Mouse (Mus musculus): ENCODE results near the gene Nat8f1. TPM values are rescaled to one million over a fixed set of nuclear protein-coding genes. Genes with fewer than 3 reads are reported as not detected.
"Not testable (repeated sequence)": the region's sequence is repeated elsewhere in the genome, so short reads cannot be mapped to it uniquely, and the experiment has no call there.

The Nat8f1 gene
- total and polyA plus RNA-seq, 2 experiments from 2014 or later, result 15.8 to 20.7 TPM

DNA sequence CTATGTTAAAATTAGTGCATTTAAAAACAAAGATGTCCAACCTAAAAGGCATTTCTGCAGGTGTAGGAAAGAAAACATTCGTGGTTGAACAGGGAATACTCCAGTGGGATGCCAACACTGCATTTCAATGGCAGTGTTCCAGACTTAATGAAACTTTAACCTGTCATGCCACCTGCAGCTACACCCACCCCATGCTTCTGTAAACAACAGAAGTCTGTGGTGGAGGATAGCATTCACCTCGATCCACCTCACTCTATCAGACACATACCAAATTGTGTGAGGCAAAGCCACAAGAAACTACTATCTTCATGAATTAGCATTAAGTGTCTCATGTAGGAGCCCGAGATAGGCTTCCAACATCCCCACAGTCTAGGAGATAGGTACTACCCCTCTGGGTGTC, 7.1 kb downstream of the Nat8f1 start:
- H3K9ac ChIP-seq (replicated peaks; ENCODE audit: low read length), result no peak overlapping the region
- 74% methylated on average over 3 of the region's 3 CpGs for WGBS
- no peak for DNase-seq (ENCODE audit: low spot score)
- TF ChIP-seq CTCF (IDR thresholded peaks at IDR 0.05; ENCODE audit: low read depth), result no peak
- H3K27ac ChIP-seq, result no peak overlapping the region; the same call in 1 of the 2 replicates
- no peak overlapping the region for H3K4me3 ChIP-seq (ENCODE audit: low read length)
- H3K27me3 ChIP-seq (ENCODE audit: insufficient read depth, low read length), result no peaks in the 10 kb centered on the region
- H3K4me1 ChIP-seq (ENCODE audit: insufficient read depth, low read length), result no peaks in the 10 kb centered on the region
- no peak overlapping the region for H3K4me2 ChIP-seq (ENCODE audit: low read depth, low read length)
- no peak for ATAC-seq
- H3K36me3 ChIP-seq (ENCODE audit: insufficient read depth, low read length), result no peaks in the 10 kb centered on the region
- H3K9me3 ChIP-seq (ENCODE audit: low read length), result no peaks in the 10 kb centered on the region

- peak; percentile 92 for ATAC-seq
Measured at GRCm38 (mm10) chr6:85906911-85907351, 8.6 kb downstream of the Nat8f1 start.

DNA sequence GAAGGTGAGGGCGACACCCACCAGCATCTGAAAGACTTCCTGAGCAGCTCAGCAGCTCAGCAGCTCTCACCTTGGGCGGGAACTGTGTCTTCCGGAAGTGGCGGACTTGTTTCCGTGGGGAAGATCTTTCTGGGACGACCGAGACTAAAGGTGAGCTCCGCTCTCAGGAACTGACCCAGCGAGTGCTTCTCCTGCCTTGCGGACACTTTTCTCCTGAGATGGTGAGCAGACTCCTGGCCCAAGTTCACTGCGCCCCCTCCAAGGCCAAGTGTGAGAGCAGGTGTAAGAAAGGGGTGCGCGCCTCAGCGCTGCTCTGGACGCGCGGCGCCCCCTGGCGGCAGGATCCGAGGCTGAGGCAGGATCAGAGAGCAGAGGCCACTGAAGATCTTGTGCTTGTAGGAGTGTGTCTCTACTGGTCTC, 10.8 kb downstream of the Nat8f1 start, which contains the start of gene Nat8f4:
Gene Nat8f4, minus strand, starts transcription at position 243 of the 420 bp plus-strand sequence.
- H3K9me3 ChIP-seq (ENCODE audit: low read length); H3K9ac ChIP-seq (replicated peaks; ENCODE audit: low read length); H3K36me3 ChIP-seq (ENCODE audit: insufficient read depth, low read length); H3K4me1 ChIP-seq (ENCODE audit: insufficient read depth, low read length); H3K27me3 ChIP-seq (ENCODE audit: insufficient read depth, low read length): not testable (repeated sequence)
- 14% methylated on average over 20 of the region's 20 CpGs for WGBS
- DNase-seq (ENCODE audit: low spot score), result peak; percentile 46
- ATAC-seq, result peak; percentile 77
- TF ChIP-seq CTCF (IDR thresholded peaks at IDR 0.05; ENCODE audit: low read depth), result peak; percentile 90
- Histone ChIP-seq H3K27ac (peak within 1 kb of the TSS; percentile 74; the same call in 1 of the 2 replicates), H3K4me3 (ENCODE audit: low read length) (peak within 1 kb of the TSS; percentile 31), H3K4me2 (ENCODE audit: low read depth, low read length) (peak within 1 kb of the TSS; percentile 40; the same call in 1 of the 2 replicates)

More at GRCm38 (mm10) chr6:85906911-85907351, 8.6 kb downstream of the Nat8f1 start:
- H3K9me3 ChIP-seq (ENCODE audit: low read length); H3K36me3 ChIP-seq (ENCODE audit: insufficient read depth, low read length); H3K4me3 ChIP-seq (ENCODE audit: low read length); H3K9ac ChIP-seq (replicated peaks; ENCODE audit: low read length); H3K4me2 ChIP-seq (ENCODE audit: low read depth, low read length); H3K4me1 ChIP-seq (ENCODE audit: insufficient read depth, low read length); H3K27me3 ChIP-seq (ENCODE audit: insufficient read depth, low read length): not testable (repeated sequence)
- WGBS, result 54% methylated on average over 2 of the region's 2 CpGs
- H3K27ac ChIP-seq, result peak overlapping the region; percentile 74
- DNase-seq (ENCODE audit: low spot score), result peak; percentile 66

- Histone ChIP-seq H3K36me3 (ENCODE audit: insufficient read depth, low read length) (no peaks in the 10 kb centered on the region), H3K4me2 (ENCODE audit: low read depth, low read length) (no peak overlapping the region), H3K27ac (no peak overlapping the region), H3K4me1 (ENCODE audit: insufficient read depth, low read length) (no peaks in the 10 kb centered on the region), H3K27me3 (ENCODE audit: insufficient read depth, low read length) (no peaks in the 10 kb centered on the region), H3K9ac (replicated peaks; ENCODE audit: low read length) (no peak overlapping the region), H3K9me3 (ENCODE audit: low read length) (no peaks in the 10 kb centered on the region), H3K4me3 (ENCODE audit: low read length) (no peak overlapping the region)
- 84% methylated on average over 2 of the region's 2 CpGs for WGBS
- no peak for DNase-seq (ENCODE audit: low spot score)
- no peak for TF ChIP-seq CTCF (IDR thresholded peaks at IDR 0.05; ENCODE audit: low read depth)
- no peak for ATAC-seq
Measured at GRCm38 (mm10) chr6:85902303-85902702, 13.2 kb downstream of the Nat8f1 start.

- not testable (repeated sequence) for H3K4me2 ChIP-seq (ENCODE audit: low read depth, low read length); H3K9ac ChIP-seq (replicated peaks; ENCODE audit: low read length); H3K27me3 ChIP-seq (ENCODE audit: insufficient read depth, low read length); H3K27ac ChIP-seq; H3K4me3 ChIP-seq (ENCODE audit: low read length); H3K4me1 ChIP-seq (ENCODE audit: insufficient read depth, low read length); H3K9me3 ChIP-seq (ENCODE audit: low read length); H3K36me3 ChIP-seq (ENCODE audit: insufficient read depth, low read length)
- peak; percentile 64 for ATAC-seq
- WGBS, result 59% methylated on average over 7 of the region's 8 CpGs
- peak; percentile 12 for DNase-seq (ENCODE audit: low spot score)
Measured at GRCm38 (mm10) chr6:85898596-85899475, 16.7 kb downstream of the Nat8f1 start.

DNA sequence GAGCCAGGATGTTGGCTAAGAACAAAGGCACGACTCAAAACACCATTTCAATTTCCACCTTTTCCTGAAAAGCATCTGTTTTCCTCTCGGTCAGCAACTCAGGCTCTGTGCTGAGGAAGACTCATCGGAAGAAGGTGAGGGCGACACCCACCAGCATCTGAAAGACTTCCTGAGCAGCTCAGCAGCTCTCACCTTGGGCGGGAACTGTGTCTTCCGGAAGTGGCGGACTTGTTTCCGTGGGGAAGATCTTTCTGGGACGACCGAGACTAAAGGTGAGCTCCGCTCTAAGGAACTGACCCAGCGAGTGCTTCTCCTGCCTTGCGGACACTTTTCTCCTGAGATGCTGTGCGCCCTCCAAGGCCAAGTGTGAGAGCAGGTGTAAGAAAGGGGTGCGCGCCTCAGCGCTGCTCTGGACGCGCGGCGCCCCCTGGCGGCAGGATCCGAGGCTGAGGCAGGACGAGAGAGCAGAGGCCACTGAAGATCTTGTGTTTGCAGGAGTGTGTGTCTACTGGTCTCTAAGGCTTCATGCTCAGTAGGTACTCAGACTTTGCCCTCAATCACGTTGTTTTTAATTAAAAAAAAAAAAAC, 20.3 kb downstream of the Nat8f1 start:
- H3K4me2 ChIP-seq (ENCODE audit: low read depth, low read length); H3K9ac ChIP-seq (replicated peaks; ENCODE audit: low read length); ATAC-seq; H3K27ac ChIP-seq; H3K36me3 ChIP-seq (ENCODE audit: insufficient read depth, low read length); H3K4me3 ChIP-seq (ENCODE audit: low read length); H3K4me1 ChIP-seq (ENCODE audit: insufficient read depth, low read length); H3K9me3 ChIP-seq (ENCODE audit: low read length); DNase-seq (ENCODE audit: low spot score); H3K27me3 ChIP-seq (ENCODE audit: insufficient read depth, low read length): not testable (repeated sequence)
- WGBS, result 74% methylated on average over 25 of the region's 25 CpGs
- TF ChIP-seq CTCF (IDR thresholded peaks at IDR 0.05; ENCODE audit: low read depth), result peak; percentile 64

DNA sequence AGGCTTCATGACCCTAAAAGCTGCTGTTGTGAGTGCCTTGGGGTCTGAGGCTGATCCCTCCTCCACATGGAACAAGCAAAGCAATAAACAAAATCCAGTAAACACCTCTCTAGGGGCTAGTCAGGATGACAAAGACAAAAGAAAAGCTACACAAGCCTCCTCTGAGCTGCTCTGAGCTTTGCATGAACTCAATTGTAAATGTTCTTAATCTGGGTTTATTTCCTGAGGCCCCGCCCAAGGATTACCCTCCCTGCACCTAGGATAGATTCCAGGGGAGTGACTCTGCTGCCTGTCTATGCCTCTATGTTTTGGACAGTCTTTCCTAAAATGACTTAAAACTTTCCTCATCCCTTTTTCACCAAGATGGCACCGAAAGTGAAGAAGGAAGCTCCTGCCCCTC, 26.5 kb downstream of the Nat8f1 start:
- no peak overlapping the region for H3K27ac ChIP-seq
- WGBS, result 84% methylated on average over 2 of the region's 2 CpGs
- H3K9me3 ChIP-seq (ENCODE audit: low read length), result no peaks in the 10 kb centered on the region

More for the DNA sequence above, 26.5 kb downstream of the Nat8f1 start:
- no peak overlapping the region for H3K9ac ChIP-seq (replicated peaks; ENCODE audit: low read length)
- H3K4me3 ChIP-seq (ENCODE audit: low read length), result no peak overlapping the region
- H3K27me3 ChIP-seq (ENCODE audit: insufficient read depth, low read length), result no peaks in the 10 kb centered on the region
- ATAC-seq (no peak), DNase-seq (ENCODE audit: low spot score) (no peak)
- no peaks in the 10 kb centered on the region for H3K36me3 ChIP-seq (ENCODE audit: insufficient read depth, low read length)
- H3K4me2 ChIP-seq (ENCODE audit: low read depth, low read length), result no peak overlapping the region
- H3K4me1 ChIP-seq (ENCODE audit: insufficient read depth, low read length), result no peaks in the 10 kb centered on the region
- TF ChIP-seq CTCF (IDR thresholded peaks at IDR 0.05; ENCODE audit: low read depth), result no peak
